Mouse (Mus musculus) C2C12 (cell line): ENCODE results near the gene Erh. TPM values are rescaled to one million over a fixed set of nuclear protein-coding genes. Genes with fewer than 3 reads are reported as not detected.

ENCODE experiments used
- H3K27me3 ChIP-seq: one replicate; pipeline ENCODE4 v1.6.1; 2011; ENCODE audit not compliant: control insufficient read depth, insufficient read depth, insufficient read length
- H3K36me3 ChIP-seq: one replicate; pipeline ENCODE4 v1.6.1; 2011; ENCODE audit not compliant: control insufficient read depth, insufficient read depth
- H3K4me3 ChIP-seq: one replicate; pipeline ENCODE4 v1.5.1; 2011; ENCODE audit warnings: mild to moderate bottlenecking, control low read depth; ENCODE audit not compliant: poor library complexity, insufficient read depth, severe bottlenecking
- H3K79me2 ChIP-seq: one replicate; pipeline ENCODE4 v1.6.1; 2011; ENCODE audit not compliant: control insufficient read depth, insufficient read depth
- H3K79me3 ChIP-seq: one replicate; pipeline ENCODE4 v1.6.1; 2011; ENCODE audit warnings: low read depth, control low read depth
- H3ac ChIP-seq: one replicate; pipeline ENCODE3; 2011; ENCODE audit warnings: low read depth; ENCODE audit not compliant: control insufficient read depth, insufficient read length
- CEBPB ChIP-seq: IDR thresholded peaks from one replicate; pipeline ENCODE4 v1.6.1; 2011; ENCODE audit warnings: low read depth, mild to moderate bottlenecking, control low read depth, moderate library complexity
- CTCF ChIP-seq: IDR thresholded peaks from one replicate; pipeline ENCODE4 v1.5.1; 2011; ENCODE audit not compliant: control insufficient read depth, insufficient read depth, insufficient read length
- FOSL1 ChIP-seq: IDR thresholded peaks from one replicate; pipeline ENCODE4 v1.8.0; 2011; ENCODE audit warnings: mild to moderate bottlenecking, low read length; ENCODE audit not compliant: poor library complexity, insufficient read depth, severe bottlenecking
- MAX ChIP-seq: IDR thresholded peaks from one replicate; pipeline ENCODE4 v1.6.1; 2011; ENCODE audit warnings: mild to moderate bottlenecking, control low read depth
- MYOD1 ChIP-seq: IDR thresholded peaks from one replicate; pipeline ENCODE4 v1.6.1; 2011; ENCODE audit warnings: low read depth; ENCODE audit not compliant: control insufficient read depth, insufficient read length
- MYOG ChIP-seq: IDR thresholded peaks from one replicate; pipeline ENCODE4 v1.6.1; 2011; ENCODE audit not compliant: control insufficient read depth, insufficient read length; ENCODE audit errors: extremely low read depth
- USF1 ChIP-seq: IDR thresholded peaks from one replicate; pipeline ENCODE4 v1.6.1; 2011; ENCODE audit warnings: low read depth, mild to moderate bottlenecking, control low read depth, moderate library complexity
- polyA plus RNA-seq: library from polyadenylated mRNA; unstranded; fragments of >200 nt; fragmentation: generic; extraction: Trizol; gene quantifications from one replicate; pipeline ENCODE4 v1.2.1, GENCODE M21; 2012; ENCODE audit warnings: missing spikeins

Erh gene
- polyA plus RNA-seq, 1 experiment: 328 TPM

DNA sequence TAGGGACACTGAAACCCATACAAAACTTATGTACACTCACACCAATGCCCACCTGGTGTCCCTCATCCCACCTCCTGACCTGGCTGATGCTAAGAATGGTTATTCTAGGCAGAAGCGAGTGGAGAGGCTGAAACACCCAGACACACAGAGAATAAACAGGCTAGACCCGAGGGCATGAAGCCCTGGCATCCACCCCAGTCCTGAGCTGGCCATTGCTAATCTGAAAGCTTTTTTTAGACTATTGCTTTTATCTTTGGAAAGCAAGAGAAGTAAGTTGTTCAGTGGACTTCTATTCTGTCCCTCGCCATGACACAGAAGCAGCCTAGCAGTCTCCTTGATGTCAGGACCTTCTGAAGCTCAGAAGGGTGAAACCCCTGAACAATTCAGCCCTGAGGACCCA, 34.2 kb downstream of the Erh start:
- H3K79me2 ChIP-seq: no peaks in the 10 kb centered on the region
- no peaks in the 10 kb centered on the region for H3K36me3 ChIP-seq
- H3ac ChIP-seq: no peak overlapping the region
- H3K79me3 ChIP-seq: no peaks in the 10 kb centered on the region
- no peak for TF ChIP-seq MAX
- TF ChIP-seq CEBPB: no peak
- no peak for TF ChIP-seq USF1
- TF ChIP-seq MYOG: no peak
- no peak for TF ChIP-seq FOSL1
- TF ChIP-seq CTCF: no peak
- no peak for TF ChIP-seq MYOD1
- H3K4me3 ChIP-seq: no peak overlapping the region
- peaks cover 5% of the 10 kb centered on the region for H3K27me3 ChIP-seq

DNA sequence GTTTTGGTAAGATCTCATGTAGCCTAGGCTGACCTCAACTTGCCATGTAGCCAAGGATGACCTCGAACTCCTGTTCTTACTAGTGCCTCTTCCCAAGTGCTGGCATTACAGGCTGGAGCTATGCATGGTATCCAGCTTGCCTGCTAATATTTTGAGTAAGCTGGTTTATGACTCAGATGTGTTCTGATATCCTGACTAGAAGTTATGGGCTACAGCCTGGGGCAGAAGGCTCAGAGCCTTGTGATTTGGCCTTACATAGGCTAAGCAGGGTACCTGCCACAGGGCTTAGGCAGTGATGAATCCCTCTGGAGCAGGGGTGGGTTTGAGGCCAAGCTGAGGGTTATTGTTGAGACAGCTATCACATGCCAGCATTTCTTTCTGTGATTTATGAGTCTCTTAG, 35.6 kb downstream of the Erh start:
- Histone ChIP-seq H3K36me3 (no peaks in the 10 kb centered on the region), H3K79me3 (no peaks in the 10 kb centered on the region), H3K79me2 (no peaks in the 10 kb centered on the region), H3ac (no peak overlapping the region), H3K4me3 (no peak overlapping the region), H3K27me3 (peaks cover 5% of the 10 kb centered on the region)
- TF ChIP-seq CEBPB (no peak), CTCF (no peak), MAX (no peak), MYOD1 (no peak), MYOG (no peak), FOSL1 (no peak), USF1 (no peak)

GRCm38 (mm10) chr12:80604218-80604617, 39.9 kb downstream of the Erh start:
- TF ChIP-seq FOSL1 (no peak), MYOD1 (no peak), CEBPB (no peak), MYOG (no peak), MAX (no peak), CTCF (no peak), USF1 (no peak)
- Histone ChIP-seq H3K79me2 (no peaks in the 10 kb centered on the region), H3K36me3 (no peaks in the 10 kb centered on the region), H3K79me3 (no peaks in the 10 kb centered on the region), H3K4me3 (no peak overlapping the region), H3K27me3 (peaks cover 6% of the 10 kb centered on the region), H3ac (no peak overlapping the region)

DNA sequence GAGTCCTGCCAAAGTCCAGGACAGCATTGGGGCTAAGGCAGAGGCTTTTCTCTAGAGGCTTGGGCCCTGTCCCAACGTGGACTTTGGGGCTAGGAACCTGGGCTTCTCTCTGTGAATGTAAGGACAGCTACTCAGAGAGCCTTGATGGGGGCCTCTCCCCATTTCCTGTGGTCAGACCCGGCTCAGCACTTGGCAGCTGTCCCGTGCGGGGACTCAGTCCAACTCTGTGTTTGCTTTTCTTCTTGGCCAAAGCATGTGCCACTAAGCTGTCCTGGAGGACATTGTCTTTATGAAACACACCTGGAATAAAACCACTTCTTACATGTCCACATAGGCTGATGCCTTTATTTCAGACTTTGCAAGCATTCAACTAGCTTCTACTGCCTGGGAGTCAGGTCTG, 40.6 kb downstream of the Erh start:
- Histone ChIP-seq H3K4me3 (no peak overlapping the region), H3K79me2 (no peaks in the 10 kb centered on the region), H3ac (no peak overlapping the region), H3K36me3 (no peaks in the 10 kb centered on the region), H3K79me3 (no peaks in the 10 kb centered on the region), H3K27me3 (peaks cover 9% of the 10 kb centered on the region)
- TF ChIP-seq MAX: no peak
- no peak for TF ChIP-seq USF1
- TF ChIP-seq CTCF: no peak
- no peak for TF ChIP-seq MYOD1
- no peak for TF ChIP-seq MYOG

DNA sequence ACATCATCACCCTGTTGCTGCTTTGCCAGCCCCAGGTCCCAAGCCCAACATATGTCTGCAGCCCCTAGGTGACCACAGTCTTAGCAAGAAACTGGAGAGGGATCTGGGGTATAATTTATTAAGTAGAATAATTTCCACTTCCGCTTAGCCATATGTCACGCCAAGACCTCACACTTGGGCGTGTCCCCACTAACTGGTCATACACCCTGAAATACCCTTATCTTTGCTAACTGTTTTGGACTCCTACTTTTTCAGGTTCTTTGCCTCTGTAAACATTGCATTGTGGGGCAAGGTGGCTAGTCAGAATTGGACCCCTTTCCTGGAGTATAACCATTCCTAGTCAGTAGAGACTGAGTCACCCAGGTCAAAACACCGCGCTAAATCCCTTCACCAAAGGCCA, 41.7 kb downstream of the Erh start:
- Histone ChIP-seq H3K36me3 (no peaks in the 10 kb centered on the region), H3ac (no peak overlapping the region), H3K27me3 (peaks cover 9% of the 10 kb centered on the region), H3K79me2 (no peaks in the 10 kb centered on the region), H3K4me3 (no peak overlapping the region), H3K79me3 (no peaks in the 10 kb centered on the region)
- TF ChIP-seq USF1 (no peak), FOSL1 (no peak), CEBPB (no peak), CTCF (no peak), MYOG (no peak), MAX (no peak), MYOD1 (no peak)

- no peak overlapping the region for H3ac ChIP-seq
- no peak overlapping the region for H3K4me3 ChIP-seq
- TF ChIP-seq MYOG: no peak
- TF ChIP-seq MAX: no peak
- TF ChIP-seq MYOD1: no peak
- no peak for TF ChIP-seq FOSL1
- TF ChIP-seq CTCF: no peak
- no peak for TF ChIP-seq USF1
- TF ChIP-seq CEBPB: no peak
- H3K79me2 ChIP-seq: no peaks in the 10 kb centered on the region
- peaks cover 9% of the 10 kb centered on the region for H3K27me3 ChIP-seq
- no peaks in the 10 kb centered on the region for H3K36me3 ChIP-seq
- H3K79me3 ChIP-seq: no peaks in the 10 kb centered on the region
Measured at GRCm38 (mm10) chr12:80601597-80602269, 42.4 kb downstream of the Erh start.
